Mouse (Mus musculus) cerebellum, postnatal 4 days (tissue): ENCODE measurements around the gene Rb1.

Experiments used
- DNase-seq, 2 experiments: peaks; one replicate each; pipeline ENCODE4 v3.0.0; 2022; ENCODE audit warnings: low spot score in 2 of 2, mixed read lengths in 1 of 2

Gene Rb1

GRCm38 (mm10) chr14:73325456-73326381 is at the start of gene Rb1:
Gene Rb1 (minus strand): TSS chr14:73325822.
- peak; percentile 50 to 81 for DNase-seq

- no peak for DNase-seq
These were observed 48.8 kb upstream of the Rb1 start for GRCm38 (mm10) chr14:73374315-73374890.

GRCm38 (mm10) chr14:73373606-73374005 is 48.0 kb upstream of the Rb1 start:
- DNase-seq = no peak

- no peak for DNase-seq
These were observed 47.4 kb upstream of the Rb1 start for GRCm38 (mm10) chr14:73372990-73373389.

- no peak for DNase-seq
These were observed 46.0 kb upstream of the Rb1 start for GRCm38 (mm10) chr14:73371577-73371976.

GRCm38 (mm10) chr14:73370695-73371372 is 45.2 kb upstream of the Rb1 start:
- no peak for DNase-seq

GRCm38 (mm10) chr14:73370078-73370670 is 44.6 kb upstream of the Rb1 start:
- DNase-seq = no peak

- no peak for DNase-seq
These were observed 44.0 kb upstream of the Rb1 start for GRCm38 (mm10) chr14:73369634-73370033.

GRCm38 (mm10) chr14:73368966-73369365 is 43.3 kb upstream of the Rb1 start:
- no peak for DNase-seq

GRCm38 (mm10) chr14:73368221-73368620 is 42.6 kb upstream of the Rb1 start:
- DNase-seq = no peak

- DNase-seq = no peak
These were observed 40.7 kb upstream of the Rb1 start for GRCm38 (mm10) chr14:73366278-73366677.

GRCm38 (mm10) chr14:73363782-73364181 is 38.2 kb upstream of the Rb1 start:
- no peak for DNase-seq

- no peak for DNase-seq
These were observed 29.1 kb upstream of the Rb1 start for GRCm38 (mm10) chr14:73354700-73355099.

- DNase-seq = no peak
These were observed 25.5 kb upstream of the Rb1 start for GRCm38 (mm10) chr14:73351118-73351517.

GRCm38 (mm10) chr14:73350029-73350428 is 24.4 kb upstream of the Rb1 start:
- no peak for DNase-seq

GRCm38 (mm10) chr14:73349061-73349670 is 23.5 kb upstream of the Rb1 start:
- no peak for DNase-seq

GRCm38 (mm10) chr14:73347302-73347701 is 21.7 kb upstream of the Rb1 start:
- DNase-seq = no peak

- no peak for DNase-seq
These were observed 20.0 kb upstream of the Rb1 start for GRCm38 (mm10) chr14:73345614-73346013.

- no peak for DNase-seq
These were observed 14.6 kb upstream of the Rb1 start for GRCm38 (mm10) chr14:73340051-73340755.

GRCm38 (mm10) chr14:73339615-73340014 is 14.0 kb upstream of the Rb1 start:
- no peak for DNase-seq
